Mouse (Mus musculus) spleen, adult 2 months (tissue): Measurements from ENCODE around the gene Tm9sf1.

ENCODE experiments used
- CTCF ChIP-seq: fragments of 200-500 bp; IDR thresholded peaks from 2 replicates; pipeline ENCODE4 v1.5.1; 2011; ENCODE audit warnings: mild to moderate bottlenecking, inconsistent platforms; ENCODE audit not compliant: insufficient read depth, insufficient read length, insufficient replicate concordance; ENCODE audit errors: extremely low read depth
- POLR2A ChIP-seq: fragments of 200-500 bp; IDR thresholded peaks from 2 replicates; pipeline ENCODE4 v1.6.1; 2011; ENCODE audit warnings: low read depth, low read length, inconsistent platforms

DNA sequence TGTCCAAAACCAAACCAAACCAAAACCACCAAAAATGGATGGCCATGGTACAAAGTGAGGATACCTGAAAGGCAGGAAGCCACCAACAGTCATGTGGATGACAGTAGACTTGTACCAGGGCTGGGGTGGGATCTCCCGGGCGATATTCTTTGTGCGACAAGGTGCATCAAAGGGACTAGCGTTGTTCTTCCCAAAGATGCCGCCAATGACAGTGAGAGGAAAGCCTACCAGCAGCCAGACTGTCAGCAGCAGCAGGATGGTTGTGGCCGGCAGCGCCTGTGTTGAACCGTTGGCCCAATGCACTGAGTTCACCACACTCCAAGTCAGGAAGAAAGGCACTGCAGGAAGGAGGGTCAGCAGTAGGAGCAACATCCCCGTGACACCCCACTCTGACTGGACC lies 5.8 kb downstream of the Tm9sf1 start, which contains the start of gene Gm49378:
- TF ChIP-seq CTCF (no peak), POLR2A (no peak)
